Mouse (Mus musculus) spleen, adult 18-20 months (tissue): Measurements from ENCODE around the gene Slit3.
A peak's percentile ranks its signal among the peaks of the same experiment; 100 is the strongest.

Experiments
- DNase-seq, 2 experiments: peaks; one replicate each; pipeline ENCODE4 v3.0.0; 2022; ENCODE audit warnings: mixed read lengths in 2 of 2

Gene Slit3

DNA sequence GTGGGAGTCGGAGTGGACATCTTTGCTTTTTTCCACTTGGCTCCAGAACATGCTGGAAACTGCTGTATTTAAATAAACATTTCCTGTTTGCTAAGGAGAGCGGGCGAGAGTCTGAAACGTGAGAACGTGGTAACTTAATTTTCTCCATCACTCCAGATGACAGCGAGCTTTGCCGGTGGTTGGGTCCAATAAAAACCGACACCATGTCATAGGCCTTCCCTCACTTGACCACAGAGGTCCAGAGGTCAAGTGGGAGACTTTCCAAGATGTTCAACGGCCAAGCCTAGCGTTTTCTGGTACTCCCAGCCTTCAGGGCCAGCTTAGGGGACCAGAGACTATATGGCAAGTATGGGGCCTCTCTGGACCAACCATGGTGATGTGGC, 4.1 kb downstream of the Slit3 start:
- DNase-seq, result no peak

DNA sequence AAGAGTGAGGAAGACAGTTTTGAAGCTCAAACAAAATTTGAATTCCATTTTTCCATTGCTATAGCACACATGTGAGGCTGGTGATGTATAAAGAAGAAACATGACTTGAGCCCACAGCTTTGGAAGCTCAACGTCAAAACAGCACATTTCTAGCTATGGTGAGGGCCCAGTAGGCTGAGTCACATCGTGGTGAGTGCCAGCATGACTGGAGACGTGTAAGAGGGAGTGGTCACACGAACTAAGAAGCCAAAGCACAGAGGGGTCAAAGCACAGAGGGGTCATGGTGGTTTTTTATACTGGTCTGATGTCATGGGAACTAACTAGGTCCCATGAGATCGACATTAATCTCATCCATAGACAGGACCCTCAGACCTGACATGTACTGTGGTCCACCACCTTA, 10.7 kb downstream of the Slit3 start:
- DNase-seq, result no peak

DNA sequence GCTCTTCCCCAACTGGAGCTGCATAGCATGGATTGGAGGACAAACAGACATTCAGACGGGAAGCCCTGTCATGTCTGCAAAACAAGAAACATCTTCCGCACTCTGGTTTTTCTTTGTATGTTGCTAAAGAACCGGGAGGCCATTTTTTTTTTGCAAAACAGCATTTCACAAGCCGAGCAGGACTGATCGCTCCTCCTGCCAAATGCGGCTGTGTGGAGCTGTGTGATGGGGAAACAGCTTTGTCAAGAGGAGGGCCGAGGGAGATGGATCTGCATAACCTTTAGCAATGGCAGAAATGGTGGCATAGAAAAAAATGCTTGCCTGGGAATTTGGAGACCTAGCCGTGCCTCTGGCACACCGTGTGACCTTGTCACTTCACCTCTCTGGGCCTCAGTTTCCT, 15.6 kb downstream of the Slit3 start:
- no peak for DNase-seq

DNA sequence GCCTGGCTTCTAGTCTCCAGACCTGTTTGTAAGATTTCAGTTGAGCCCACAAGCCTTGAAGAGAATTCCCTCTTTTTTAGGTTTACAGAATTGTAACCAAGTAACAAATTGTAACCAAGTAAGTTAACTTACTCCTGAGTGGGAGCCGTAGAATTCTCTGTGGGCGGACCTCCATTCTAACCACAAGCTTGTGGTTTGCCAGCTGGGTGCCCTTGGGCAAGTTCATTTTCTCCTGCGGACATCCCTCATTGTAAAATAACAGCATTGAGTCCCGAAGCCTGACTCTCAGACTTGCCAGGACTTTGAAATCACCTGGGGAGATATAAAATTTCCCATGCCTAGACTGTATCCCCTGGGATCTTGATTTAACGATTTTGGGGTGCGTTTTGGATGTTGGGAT, 19.1 kb downstream of the Slit3 start:
- DNase-seq, result no peak

DNA sequence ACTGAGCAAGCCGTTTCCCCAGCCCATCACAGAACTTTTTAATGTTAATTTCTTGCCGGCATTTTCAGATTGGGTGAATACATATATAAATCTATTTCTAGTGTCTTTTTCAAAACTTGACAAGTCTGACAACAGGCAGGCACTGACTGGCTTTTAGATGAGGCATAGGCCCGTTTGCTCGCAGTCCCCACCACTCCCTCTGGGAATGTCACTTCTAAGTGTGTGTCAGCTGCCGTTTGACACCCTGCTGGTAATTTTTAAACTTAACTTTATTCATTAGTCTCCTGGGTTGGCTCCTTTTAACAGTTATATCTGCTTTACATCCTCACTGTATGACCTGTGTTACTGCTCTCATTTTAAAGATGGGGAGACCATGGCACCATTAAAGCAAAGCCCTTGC, 21.2 kb downstream of the Slit3 start:
- DNase-seq, result no peak

DNA sequence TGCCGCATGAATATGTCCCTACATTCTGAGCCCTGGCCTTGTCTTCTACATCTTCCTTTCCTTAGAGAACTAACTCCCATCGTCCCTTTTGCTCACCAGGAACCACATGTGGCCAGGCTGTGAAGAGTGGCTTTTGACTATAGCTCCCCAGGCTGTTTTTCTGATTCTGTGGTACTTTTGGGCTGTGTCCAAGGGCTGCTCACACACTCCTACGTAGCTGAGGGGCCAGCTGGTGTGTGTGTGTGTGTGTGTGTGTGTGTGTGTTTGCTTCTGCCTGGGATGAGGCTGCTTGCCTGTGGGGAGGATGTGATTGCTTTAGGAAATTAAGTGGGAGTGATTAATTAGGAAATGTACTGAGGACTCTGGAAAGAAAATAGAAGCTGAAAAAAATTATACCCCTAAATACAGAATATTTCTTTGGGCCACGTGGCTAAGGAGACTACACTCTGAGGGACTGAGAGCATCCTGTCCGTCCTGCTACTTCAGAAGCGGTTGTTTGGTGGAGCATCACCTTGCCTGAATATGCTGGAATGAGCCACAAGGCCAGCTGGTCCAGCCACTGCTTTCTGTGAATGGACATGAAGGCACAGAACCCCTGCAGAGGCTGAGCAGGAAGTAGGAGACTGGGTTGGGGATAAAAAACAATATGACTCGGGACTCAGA, 21.8 kb downstream of the Slit3 start:
- no peak for DNase-seq

DNA sequence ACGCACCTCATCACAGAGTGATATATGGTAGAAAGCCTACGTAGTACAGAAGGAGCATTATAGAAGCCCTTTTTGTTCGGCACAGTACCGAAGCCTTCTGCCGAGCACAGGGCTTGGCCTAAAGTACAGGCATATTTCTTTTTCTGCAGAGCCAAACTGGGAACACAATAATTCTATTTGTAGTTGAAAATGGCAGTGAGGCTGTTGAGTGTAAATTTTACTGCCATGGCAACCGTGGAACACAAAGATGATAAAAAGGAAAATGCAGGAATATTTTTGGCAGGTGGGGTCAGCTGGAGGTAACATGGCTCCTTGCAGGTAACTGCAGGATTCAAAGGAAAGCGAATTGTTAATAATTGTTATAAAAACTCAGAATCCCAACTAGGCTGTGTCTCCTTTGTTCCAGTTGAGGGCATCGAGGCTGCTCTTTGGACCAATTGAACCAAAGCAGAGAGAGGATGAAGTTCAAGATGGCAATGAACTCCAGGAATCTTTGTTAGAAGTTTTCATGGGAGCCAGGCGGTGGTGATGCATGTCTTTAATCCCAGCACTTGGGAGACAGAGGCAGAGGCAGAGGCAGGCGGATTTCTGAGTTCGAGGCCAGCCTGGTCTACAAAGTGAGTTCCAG, 26.9 kb downstream of the Slit3 start:
- DNase-seq, result no peak

DNA sequence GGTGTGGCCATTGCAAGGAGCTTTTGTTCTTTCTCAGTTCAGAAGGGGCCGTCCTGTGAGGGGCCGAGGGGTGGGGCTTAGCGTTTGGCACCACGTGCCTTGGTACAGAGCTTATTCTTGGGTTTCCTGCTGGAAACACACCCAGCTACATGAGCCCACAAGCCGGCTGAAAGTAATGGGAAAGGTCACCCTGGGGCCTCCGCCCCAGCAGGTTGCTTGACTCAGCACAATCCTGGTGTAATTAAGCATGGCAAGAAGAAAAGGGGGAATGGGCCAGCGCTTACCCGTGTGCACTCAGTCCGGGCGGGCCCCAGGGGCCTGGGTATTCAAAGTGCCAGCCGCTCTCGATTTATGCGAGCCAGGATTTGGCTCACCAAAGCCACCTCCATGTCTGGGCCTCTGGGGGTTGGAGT, 30.5 kb downstream of the Slit3 start:
- DNase-seq, result no peak

DNA sequence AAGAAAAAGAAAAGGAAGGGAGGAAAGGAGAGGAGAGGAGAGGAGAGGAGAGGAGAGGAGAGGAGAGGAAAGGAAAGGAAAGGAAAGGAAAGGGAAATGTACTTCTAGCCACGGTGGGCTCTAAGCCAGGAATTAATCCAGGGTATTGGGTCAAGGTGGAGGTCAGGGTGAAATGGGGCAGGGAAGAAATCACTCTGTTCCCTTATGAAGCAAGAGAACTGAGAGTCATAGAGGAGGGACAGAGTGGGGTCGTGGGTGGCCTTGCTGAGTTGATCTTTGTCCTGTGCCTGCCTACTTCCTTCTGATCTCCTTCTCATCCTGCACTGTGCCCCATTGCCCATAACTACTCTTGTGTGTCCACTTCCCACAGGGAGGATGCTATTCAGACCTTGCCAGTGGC, 31.9 kb downstream of the Slit3 start:
- no peak for DNase-seq

DNA sequence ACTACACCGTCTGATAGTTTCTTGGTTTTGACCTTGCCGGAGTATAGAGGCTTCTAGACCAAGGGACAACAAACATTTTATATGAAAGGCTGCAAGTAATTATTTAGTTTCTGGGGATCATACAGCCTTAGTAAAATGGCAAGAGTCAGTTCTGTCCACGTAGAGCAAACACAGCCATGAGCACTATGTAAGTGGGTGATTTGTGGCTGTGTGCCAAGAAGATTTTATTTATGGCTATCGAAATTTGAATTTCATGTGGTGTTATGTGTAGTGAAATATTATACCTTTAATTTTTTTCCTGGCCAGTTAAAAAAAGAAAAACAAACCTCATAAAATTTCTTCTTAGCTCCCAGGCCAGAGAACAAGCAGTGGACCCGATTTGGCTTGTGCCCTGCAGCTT, 33.4 kb downstream of the Slit3 start:
- no peak for DNase-seq

DNA sequence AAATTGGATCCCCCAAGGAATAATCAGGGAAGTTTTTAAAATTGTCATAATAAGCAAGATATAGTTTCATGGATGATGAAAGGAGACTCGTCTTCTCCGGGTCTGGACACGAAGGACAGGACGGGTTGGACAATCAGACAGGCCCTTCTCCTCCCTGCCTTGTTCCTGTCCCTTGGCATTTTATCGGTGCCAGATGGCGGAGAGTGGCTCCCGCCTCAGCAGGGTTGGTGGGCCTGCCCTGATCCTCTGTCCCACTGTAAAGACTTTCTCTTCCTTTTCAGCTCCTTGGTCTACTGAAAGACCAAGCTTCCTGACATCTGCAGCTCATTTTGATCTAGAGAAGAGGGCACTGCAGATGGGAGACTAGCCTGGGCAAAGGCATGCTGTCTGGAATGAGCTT, 34.3 kb downstream of the Slit3 start:
- no peak for DNase-seq

DNA sequence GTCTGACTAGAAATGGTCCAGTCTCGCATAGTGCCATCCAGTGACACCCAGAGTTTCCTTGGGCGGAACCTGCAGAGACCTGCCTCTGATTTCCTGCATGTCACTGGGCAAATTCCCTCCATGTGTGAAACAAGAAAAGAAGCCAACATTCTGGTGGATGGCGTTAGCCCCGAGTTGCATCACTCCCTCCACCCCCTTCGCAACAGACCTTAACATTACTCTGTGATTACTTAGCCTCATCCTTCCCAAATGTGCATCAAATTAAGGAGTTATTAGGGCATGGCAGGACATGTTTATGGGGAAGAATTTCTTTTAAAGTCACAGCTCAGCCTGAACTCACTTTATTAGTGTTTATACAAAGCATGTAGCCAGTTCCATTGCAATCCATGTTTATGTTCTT, 35.7 kb downstream of the Slit3 start:
- no peak for DNase-seq

DNA sequence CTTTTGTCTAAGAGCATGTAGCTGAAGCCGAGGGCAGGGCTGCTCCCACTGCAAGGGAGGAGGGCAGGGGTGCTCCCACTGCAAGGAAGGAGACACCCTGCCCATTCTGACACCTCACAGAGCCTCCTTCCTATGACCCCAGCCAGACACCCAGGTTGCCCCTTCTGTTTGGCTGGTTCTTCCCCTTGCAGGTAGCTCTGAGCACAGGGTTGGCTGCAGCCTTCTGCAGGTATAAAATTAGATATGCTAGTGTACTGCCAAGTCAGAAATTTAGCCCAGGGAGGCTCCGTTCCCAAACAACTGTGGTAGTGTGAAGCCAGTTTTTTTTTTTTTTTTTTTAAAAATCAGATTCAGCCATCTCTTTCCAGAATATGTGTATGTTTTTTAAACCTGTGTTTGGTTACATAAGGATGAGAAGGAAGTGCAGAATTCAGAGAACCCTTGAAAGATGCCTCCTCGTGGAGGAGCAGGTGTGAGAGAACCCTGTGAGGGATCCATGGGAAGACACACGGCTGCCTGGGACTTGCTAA, 39.7 kb downstream of the Slit3 start:
- DNase-seq, result no peak

DNA sequence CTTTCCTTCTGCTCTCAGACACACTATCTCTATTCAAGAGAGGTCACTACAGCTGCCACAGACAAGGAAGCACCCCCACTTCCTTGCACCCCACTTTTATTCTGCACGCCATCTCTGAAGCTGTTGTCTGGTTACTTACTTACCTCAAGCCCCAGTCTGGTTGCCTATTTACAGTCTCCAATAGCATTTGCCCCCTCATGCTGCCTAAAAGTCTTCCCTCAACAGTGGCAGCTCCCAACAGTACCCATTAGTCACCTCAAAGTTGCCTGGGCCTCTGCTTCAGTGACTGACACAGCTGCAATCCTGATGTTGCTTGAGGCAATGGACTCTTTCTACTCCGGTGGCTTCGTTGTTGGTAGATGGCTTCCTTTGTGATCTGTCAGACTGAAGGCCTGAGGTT, 42.4 kb downstream of the Slit3 start:
- no peak for DNase-seq

DNA sequence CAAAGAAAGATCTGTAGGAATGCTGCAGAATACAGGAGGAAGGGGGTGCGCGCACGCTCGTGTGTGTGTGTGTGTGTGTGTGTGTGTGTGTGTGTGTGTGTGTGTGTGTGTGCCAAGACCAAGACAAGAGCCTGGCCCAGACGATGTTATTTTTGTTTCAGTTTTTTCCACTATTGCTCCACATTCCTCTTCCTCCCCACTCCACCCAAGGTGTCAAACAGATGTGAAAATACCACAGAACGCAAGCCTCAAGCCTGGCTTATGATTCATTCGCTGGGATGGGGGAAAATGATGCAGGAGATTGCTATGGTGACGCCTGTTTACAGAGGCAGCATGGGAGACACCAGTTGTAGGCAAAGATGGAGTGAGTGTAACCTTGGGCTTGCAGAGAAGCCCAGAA, 46.2 kb downstream of the Slit3 start:
- no peak for DNase-seq

DNA sequence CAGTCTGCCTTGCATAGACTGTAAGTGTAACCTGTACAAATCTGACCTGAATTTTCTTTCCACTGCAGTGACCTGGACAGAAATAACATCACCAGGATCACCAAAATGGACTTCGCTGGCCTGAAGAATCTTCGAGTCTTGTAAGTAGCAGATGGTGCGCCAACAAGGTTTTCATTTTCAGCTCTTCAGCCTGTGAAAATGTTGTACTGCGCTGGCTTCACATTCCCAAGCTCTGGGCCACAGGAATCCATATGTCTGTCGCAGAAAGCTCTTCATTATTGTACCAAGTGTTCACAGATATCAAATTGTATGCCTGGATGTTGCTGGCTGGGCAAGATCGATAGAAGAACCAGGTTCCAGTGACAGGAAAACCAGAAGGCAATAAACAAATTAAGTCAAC, 50.5 kb downstream of the Slit3 start:
- DNase-seq, result no peak

DNA sequence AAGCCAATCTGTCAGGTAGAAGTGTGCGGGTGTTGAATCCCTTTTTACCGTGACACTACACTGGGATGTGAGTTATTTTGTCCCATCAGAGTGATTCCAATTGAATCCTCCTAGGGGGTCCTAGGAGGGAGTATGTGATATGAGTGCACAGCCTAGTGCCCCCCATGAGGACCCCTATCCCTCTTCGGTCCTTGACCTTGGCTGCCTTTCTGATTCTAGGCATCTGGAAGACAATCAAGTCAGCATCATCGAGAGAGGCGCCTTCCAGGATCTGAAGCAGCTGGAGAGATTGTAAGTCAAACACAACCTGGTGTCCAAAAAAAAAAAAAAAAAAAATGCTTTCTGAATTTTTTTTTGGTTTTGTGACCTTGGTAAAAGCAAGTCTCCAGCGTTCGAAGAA, 56.5 kb downstream of the Slit3 start:
- no peak for DNase-seq

DNA sequence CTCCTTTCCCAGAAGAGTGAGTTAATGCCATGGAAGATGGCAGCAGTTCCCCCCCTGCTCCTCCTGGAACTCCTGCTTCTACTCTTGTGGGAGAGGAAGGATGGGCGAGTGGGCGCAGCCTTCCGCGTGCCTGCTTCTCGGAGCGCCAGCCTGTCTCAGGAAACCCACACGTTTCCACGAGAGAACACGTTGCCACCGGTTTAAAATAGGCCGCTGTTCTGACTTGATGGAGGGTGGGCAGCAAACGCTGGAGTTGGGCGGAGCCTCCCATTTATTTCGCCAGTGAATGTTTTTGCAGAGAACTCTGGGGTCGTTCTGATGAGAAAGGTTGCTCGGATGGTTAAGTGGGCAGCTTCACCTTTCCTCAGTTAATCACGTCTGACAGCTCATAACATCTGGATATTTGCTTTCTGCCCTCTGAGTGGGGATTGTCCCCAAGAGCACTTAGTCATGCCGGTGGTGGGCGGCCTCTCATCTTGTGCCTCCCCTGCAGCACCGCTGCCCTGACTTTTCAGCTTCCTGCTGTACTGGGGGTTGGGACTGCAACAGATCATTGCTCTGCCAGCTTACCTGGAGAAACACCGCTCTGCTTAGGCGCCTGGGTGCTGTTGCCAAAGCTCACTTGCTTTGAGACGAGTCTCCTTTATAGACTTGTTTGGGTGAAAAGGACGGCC, 57.3 kb downstream of the Slit3 start:
- DNase-seq, result peak in 1 of 2 experiments; percentile 2

DNA sequence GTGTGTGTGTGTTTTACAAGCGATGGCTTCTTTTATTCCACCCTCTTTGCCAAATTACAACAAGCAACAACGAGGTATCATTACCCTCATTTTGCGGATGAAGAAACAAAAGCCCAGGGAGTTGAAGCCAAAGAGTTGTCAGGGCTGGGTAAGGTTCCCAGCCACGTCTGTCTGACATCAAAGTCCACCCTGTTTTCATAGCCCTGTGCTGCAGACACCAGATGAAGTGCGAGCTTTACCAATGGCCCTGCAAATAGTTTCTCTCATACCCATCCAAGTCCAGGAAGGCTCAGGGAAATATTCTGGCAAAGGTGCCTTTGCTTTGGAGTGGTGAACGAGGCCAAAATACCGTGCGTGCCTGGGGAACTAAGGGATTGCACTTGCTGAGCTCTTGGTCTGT, 58.3 kb downstream of the Slit3 start:
- DNase-seq, result no peak

DNA sequence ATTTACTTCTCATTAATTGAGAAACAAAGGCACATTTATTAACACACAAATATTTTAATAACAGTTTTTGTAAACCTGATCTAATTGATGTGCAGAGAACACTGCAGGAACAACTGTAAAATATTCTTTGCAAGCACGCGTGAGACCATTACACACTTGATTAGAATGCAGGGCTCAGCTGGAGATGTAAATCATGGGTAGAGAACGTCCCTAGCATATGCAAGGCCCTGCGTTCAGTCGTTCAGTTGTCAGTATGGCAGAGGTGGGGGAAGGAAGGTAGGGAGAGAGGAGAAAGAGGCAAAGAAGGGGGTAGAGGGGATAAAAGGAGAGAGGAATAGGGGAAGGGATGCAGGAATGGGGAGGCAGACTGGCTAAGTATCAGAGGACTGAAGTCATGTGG, 61.9 kb downstream of the Slit3 start:
- DNase-seq, result no peak

DNA sequence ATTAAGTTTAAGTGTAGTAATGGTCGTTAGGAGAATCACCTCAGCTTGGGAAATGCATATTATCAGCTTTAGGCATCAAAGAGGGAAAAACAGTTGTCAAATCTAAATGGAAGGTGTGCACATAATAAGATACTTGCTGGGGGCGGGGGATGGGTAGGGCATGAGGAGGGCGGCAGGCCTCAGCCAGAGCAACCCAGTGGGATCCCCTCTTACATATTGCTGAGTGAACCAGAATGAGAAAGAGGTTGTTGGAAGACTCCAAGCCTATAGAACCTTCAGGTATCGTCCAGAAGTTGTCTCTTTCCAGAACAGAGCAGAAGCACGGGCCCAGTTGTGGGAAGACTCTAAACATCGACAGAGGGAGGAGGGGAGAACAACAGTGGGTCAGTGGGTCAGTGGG, 73.8 kb downstream of the Slit3 start:
- DNase-seq, result no peak

DNA sequence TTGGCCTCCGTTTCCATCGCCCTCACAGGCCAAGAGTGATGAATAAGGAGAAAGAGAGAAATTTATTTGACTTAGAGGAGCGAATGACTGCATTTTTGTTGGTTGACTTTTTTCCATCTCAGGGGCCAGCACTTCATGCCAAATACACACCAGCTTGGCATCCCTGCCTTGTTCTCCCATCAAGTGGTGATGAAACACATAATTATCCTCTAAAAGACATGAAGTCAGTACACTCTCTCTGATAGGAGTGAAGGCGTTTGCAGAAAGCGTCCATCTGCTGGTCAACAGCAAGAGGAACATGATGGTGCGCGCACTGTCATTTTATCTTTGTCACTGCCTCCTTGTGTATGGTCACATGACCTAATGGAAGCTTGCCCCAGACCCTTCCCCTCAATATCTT, 75.8 kb downstream of the Slit3 start:
- no peak for DNase-seq

DNA sequence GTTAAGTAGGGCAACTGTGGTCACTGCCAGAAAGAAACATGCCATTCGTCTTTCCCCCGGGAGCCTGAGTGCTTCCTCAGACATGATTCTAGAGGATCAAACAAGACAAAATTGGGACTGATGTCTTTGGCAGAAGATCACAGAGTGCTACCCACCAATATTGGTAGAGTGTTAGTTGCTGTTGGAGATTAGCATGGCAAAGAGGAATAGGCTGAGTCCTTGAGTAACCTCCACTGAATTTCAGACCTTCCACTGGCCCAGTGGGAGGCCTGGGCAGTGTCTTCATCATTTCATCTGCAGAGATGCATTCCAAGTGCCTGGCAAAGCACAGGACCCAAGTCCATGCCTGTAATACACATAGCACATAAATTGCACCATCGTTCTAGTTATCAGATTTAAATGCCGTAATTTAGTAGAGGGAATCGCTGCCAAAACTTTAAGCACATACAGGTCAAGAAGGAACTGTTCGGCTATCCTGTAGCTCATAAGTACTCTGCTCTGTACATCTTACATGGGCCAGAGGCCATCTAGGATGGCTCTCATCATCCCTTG, 77.6 kb downstream of the Slit3 start:
- no peak for DNase-seq

DNA sequence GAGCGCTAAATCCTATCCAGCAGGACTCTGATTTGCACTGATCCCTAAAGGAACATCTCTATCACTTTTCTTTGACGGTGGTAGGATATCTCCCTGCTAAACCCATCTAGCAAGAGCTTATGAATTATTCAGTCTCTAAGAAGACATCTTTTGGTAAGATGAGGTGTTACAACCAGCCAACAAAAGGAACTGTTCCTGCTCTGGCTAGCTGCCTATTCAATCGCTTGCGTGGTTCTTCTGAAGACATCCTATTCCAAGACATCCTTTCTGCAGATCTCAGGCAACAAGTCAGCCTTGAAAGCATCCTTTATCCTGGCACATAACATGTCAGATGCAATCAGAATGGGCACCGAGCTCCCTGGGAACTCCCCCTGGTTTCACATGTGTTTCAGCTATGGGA, 81.3 kb downstream of the Slit3 start:
- no peak for DNase-seq
